Mouse (Mus musculus) liver, postnatal 0 days (tissue): ENCODE measurements around the gene Lrrc4c.

Experiments
- CTCF ChIP-seq: sonication (generic); IDR thresholded peaks from 2 replicates; pipeline ENCODE4 v1.5.1; 2016; ENCODE audit warnings: antibody characterized with exemption, low read depth
- EP300 ChIP-seq: IDR thresholded peaks from 2 replicates; pipeline ENCODE4 v1.6.1; 2016; ENCODE audit warnings: antibody characterized with exemption, low read depth, mild to moderate bottlenecking

- TF ChIP-seq CTCF = no peak
- no peak for TF ChIP-seq EP300
Measured at GRCm38 (mm10) chr2:96723395-96723794, 405.4 kb downstream of the Lrrc4c start.
